Mouse (Mus musculus): ENCODE data around the gene Lin28b.

Gene Lin28b

GRCm38 (mm10) chr10:45485761-45486602, at the start of gene Lin28b:
Lin28b (minus strand) TSS chr10:45486395.
- peak; percentile 20 for DNase-seq

GRCm38 (mm10) chr10:45511764-45512163, 25.6 kb upstream of the Lin28b start:
- DNase-seq: no peak

DNA sequence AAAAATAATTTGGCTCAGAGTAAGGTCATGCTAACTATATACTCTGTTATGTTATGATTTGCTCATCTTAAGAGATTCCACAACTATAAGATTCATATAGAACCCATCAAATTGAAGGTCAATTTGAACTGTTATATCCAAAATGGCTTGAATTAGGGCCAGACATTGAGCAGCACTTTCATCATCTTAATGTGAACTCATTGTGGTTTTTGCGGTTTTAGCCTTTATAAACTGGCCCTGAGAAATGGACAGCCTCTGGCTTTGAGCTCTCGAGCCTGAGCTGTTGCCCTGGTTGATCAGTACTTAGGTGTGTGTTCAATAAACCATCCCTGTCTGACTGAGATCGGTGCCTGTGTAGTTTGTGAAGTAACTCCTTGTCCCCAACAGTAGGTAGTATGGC, 24.5 kb upstream of the Lin28b start:
- DNase-seq: no peak

GRCm38 (mm10) chr10:45500259-45500658, 14.1 kb upstream of the Lin28b start:
- DNase-seq: no peak

- DNase-seq: no peak
Observed at GRCm38 (mm10) chr10:45486603-45486946, 380 bp upstream of the Lin28b start.

DNA sequence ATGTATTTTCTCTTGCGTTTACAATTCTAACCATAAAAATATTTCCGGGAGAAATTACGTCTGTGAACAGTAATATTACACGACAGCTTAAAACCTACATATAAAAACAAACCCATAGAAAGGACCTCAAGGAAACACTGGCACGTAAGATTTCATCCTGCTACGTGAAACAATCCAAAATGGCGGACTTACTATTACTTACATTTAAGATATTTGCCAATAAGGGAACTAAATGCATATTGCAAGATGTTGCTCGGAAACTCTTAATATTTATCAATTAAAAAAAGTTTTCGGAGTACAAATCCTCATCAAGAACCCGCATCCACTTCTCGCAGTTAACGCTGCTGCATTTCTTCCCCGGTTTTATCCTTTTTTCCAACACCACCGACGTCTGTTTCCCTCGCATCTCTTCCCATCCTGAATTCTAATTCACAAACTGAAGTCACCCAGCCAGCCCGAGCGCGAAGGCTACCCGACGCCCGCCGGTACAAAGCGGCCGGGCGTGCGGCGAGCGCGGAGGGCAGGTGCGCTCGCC, 902 bp downstream of the Lin28b start:
- DNase-seq: no peak

DNA sequence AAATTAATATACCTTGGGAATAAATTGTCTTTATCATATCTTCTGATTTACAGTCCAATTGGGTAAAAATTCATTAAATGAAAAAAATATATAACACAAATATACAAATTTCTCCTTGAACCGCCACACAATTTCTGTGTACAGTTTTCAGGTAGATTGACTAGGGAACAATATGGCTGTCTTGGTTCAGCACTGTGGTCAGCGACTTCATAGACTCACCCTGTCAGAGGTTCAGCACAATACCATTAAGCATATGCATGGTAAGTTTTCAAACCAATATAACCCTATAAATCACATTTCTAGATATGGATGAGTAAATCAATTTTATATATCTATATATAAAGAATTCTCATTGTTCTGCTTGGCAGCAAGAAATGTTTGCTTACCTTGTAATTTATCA, 3.0 kb downstream of the Lin28b start:
- DNase-seq: no peak

GRCm38 (mm10) chr10:45473663-45474333, 12.4 kb downstream of the Lin28b start:
- DNase-seq: no peak

DNA sequence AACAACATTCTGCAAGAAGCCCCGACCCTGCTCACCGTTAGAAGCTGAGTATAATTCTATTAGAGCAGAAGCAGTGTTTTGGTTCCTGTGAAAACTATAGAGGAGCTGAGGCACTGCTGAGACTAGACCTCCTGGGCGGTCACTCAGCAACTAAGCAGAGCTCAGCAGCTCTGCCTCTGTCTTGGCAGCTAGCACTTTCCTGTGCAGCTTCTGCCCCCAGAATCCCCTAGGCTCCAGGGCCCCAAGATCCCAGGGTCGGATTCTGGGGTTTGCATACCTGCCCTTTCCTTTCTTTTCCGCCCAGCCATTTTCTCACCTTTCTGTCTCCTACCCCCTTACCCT, 13.1 kb downstream of the Lin28b start:
- no peak for DNase-seq

- no peak for DNase-seq
Observed at GRCm38 (mm10) chr10:45472431-45473142, 13.6 kb downstream of the Lin28b start.

DNA sequence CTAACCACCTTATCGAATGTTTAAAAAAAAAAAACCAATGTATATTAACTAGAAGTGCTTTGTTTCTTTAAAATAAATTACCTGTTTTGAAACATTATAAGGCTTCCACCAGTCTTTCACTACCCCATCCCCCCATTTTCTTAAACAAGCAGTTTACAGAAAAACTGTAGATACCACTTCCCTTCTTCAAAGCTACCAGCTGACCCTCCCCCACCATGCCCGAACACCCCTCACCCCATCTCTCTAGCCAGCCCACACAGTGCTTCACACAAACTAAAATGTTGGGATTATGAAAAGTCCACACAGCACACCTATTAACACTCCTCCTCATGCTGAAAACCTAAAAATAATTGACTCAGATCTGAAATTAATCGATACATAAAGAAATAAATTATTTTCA, 14.9 kb downstream of the Lin28b start:
- no peak for DNase-seq

DNA sequence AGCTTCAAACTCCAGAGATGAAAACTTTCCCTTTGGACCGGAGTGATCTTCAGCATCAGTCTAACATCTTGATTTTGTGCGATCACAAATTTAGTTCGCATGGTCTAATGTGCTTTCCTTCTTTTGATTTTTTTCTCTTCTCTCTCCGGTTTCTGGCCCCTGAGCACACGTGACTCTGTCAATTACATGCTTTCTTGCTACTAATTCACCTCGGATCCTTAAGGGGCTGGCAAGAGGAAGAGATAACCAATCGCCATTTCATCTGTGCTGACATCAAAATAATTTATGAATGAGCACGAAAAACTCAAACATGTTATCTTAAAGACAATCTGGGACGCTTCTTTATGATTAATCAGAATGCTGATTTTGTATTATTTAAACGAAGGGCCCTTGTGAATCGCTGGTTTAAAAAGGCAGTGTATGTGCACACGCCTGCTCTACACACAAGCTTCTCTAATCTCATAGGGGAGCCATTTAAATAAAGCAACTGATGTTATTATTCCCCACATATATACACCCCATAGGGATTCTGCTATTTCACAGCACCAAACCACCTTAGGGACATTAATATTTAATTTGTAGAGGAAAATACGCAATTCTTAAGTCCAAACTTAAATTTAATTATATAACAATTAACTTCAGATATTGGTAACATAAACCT, 16.0 kb downstream of the Lin28b start:
- no peak for DNase-seq

DNA sequence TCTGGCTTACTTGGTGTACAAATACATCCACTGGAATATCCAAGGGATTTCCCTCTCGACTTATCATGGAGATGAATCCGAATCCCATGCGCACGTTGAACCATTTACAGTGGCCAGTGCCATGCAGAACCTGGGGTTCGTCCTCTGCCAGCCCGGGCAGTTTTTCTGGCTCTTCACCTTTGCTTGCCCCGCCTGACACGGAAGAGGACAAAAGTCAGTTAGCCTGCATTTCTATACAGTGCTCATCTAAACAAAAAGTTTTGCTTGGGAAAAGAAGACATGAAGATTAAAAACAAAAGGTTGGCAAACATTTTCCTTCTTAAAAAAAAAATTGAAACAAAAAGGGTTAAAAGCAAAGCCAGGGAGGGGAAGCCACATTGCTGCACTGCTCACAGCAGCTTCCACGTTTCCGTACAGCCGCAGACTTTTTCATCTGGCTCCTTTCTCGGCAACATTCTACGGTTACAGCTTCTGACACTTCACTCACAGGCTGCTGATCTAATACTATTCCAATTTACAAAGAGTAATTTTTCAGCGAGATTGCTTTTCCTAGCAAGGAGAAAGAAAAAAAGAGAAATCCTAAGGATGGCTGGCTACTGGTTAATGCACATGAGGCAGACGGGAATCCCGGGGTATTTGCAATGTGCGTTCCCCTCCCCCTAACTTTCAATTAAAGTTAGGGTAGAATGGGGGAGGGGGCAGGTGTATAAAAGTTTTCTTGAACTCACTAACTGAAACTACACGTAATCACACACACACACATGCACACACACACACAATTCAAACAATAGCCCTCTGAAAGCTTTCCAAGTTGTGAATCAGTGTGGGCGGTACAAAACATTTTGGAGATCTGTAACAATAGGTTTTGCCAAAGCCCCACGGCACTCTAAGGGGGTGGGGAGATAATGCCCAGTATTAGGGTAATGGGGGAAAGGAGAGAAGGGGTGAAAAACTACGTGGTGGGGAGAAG, 16.9 kb downstream of the Lin28b start:
- DNase-seq: no peak

GRCm38 (mm10) chr10:45468180-45468915, 17.8 kb downstream of the Lin28b start:
- no peak for DNase-seq

- no peak for DNase-seq
Observed at GRCm38 (mm10) chr10:45458637-45459036, 27.6 kb downstream of the Lin28b start.

DNA sequence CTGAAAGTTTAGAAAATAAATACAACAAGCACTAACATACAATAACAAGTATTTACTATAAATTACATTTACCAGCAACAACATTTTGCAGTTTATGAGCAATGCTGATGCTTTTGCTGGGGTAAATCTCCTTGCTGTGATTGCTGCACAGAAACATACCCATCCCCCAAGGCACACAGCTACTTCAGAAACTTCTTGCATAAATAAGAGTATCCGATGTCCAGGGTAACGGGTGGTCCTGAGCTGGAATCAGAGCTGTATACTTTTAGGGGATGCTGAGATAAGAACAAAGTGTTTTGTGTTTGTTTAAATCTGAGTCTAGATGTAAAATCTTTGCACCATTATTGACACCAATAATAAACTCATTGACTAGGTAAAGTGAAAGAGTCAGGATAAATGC, 28.1 kb downstream of the Lin28b start:
- DNase-seq: no peak

DNA sequence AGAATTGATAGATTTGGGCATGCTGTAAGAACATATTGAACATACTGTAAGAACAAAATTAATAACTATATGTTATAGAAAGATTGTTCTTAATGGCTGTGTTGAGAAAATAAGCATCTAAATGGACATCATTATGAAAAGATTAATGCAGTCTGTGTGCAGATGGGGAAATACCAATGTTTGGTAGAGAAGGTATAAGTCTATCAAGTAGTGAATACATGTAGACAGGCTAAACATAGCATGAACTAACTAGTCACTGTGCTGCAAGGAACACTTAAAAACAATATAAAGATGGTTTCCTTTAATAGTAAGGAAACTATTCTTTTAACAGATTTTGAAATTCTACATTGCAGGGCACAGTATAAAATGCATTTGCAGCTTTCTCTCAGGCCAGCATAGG, 39.6 kb downstream of the Lin28b start:
- no peak for DNase-seq

DNA sequence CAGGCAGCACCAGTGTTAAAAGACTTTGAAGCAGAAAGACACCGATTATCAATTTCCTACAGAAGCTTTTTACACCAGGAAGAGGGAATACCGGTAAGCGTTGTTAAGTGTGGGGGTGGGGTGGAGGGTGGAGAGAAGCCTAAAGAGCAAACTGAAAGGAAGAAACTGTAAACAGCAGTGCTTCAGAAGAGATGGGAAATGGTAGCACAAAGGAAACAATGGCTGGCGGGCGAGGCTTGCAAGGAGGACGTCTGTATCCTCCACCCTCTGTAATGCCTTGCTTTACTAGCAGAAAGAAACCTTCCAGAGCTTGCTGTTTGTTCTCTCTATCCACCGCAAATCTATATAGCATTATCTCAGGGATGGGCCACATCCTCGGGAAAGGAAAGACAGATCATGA, 40.0 kb downstream of the Lin28b start:
- no peak for DNase-seq

DNA sequence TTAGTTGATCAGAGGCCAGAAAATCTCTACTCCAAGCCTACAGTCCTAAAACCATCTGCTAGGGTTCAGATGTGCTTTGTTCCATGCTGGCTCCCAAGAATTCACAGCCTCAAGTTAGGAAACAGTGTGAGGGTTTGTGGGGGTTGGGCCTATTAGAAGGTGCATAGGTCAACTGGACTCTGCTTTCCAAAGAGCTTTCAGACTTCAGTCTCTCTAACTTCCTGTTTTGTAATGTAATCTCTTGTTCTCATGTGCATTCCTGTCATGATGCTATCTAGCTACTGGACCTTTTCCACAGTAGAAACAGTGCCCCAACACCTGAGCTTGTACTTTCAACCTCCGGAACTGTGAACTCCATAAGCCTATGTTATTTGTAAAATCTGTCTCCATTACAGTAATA, 63.8 kb downstream of the Lin28b start:
- no peak for DNase-seq

- no peak for DNase-seq
Observed at GRCm38 (mm10) chr10:45412144-45412543, 74.1 kb downstream of the Lin28b start.

DNA sequence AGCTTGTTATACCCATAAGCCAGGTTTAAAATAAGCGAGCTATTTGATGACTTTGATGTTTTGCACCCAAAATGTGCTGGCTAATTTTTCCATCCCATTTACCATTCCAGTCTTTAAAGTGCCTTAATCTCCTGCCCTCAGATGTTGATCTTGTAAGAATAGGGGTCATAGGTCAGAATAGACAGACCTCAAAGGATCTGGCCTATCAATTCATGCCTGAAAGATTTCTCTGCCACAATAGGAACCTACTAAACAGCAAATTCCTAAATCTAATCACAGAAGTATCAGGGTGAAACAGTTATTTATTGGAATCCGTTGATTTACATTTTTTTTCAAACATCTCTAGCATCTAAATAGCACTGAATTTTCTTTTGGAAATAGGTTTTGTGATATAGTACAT, 74.5 kb downstream of the Lin28b start:
- no peak for DNase-seq

Measured in cerebellum, adult 8-10 months (tissue).